Mouse (Mus musculus): ENCODE data around the gene Olfr689.
"Not testable (repeated sequence)": the region's sequence is repeated elsewhere in the genome, so short reads cannot be mapped to it uniquely, and the experiment has no call there.

Gene Olfr689

GRCm38 (mm10) chr7:105310865-105311264 is at the start of gene Olfr689:
TSS of gene Olfr689 (plus strand) at chr7:105311165.
- no peak for DNase-seq

GRCm38 (mm10) chr7:105272426-105272825 is 38.5 kb upstream of the Olfr689 start:
- DNase-seq: no peak

- no peak for DNase-seq
Measured at GRCm38 (mm10) chr7:105287795-105288194, 23.2 kb upstream of the Olfr689 start, which contains the start of gene Olfr688. TSS of gene Olfr688 (plus strand) at chr7:105288095.

- no peak for DNase-seq
Measured at GRCm38 (mm10) chr7:105290051-105290450, 20.9 kb upstream of the Olfr689 start.

- DNase-seq: no peak
Measured at GRCm38 (mm10) chr7:105325302-105325701, 14.3 kb downstream of the Olfr689 start.

- no peak for DNase-seq
Measured at GRCm38 (mm10) chr7:105334004-105334403, 23.0 kb downstream of the Olfr689 start, which contains the start of gene Olfr690. TSS of gene Olfr690 (minus strand) at chr7:105334104.

GRCm38 (mm10) chr7:105342170-105342569 is 31.2 kb downstream of the Olfr689 start, which contains the start of gene Olfr691:
TSS of gene Olfr691 (minus strand) at chr7:105342270.
- no peak for DNase-seq

GRCm38 (mm10) chr7:105342752-105343151 is 31.8 kb downstream of the Olfr689 start:
- no peak for DNase-seq

GRCm38 (mm10) chr7:105356064-105356463 is 45.1 kb downstream of the Olfr689 start:
- DNase-seq: not testable (repeated sequence)

GRCm38 (mm10) chr7:105356487-105356886 is 45.5 kb downstream of the Olfr689 start:
- DNase-seq: not testable (repeated sequence)

- no peak for DNase-seq
Measured at GRCm38 (mm10) chr7:105361713-105362112, 50.7 kb downstream of the Olfr689 start.

- no peak for DNase-seq
Measured at GRCm38 (mm10) chr7:105367268-105367667, 56.3 kb downstream of the Olfr689 start.

GRCm38 (mm10) chr7:105367930-105368329 is 57.0 kb downstream of the Olfr689 start, which contains the start of gene Olfr692:
TSS of gene Olfr692 (plus strand) at chr7:105368230.
- DNase-seq: no peak

- DNase-seq: no peak
Measured at GRCm38 (mm10) chr7:105368521-105368920, 57.6 kb downstream of the Olfr689 start.

All from cerebellum, adult 8-10 months (tissue).